Mouse (Mus musculus) stomach, embryonic 16.5 days (tissue): ENCODE results near the gene Snapc4. TPM values are rescaled to one million over a fixed set of nuclear protein-coding genes. Genes with fewer than 3 reads are reported as not detected.

Experiments
- ATAC-seq: fragments of 200-750 bp; cut with Nextera tagmentation; 2 replicates; pipeline ENCODE4 v1.8.0; 2017; ENCODE audit warnings: moderate number of reproducible peaks, moderate TSS enrichment; ENCODE audit not compliant: insufficient read depth, low FRiP score
- H3K27ac ChIP-seq: fragments of 300-500 bp; sonication (generic); 2 replicates; pipeline ENCODE4 v1.5.1; 2014; ENCODE audit warnings: low read length
- H3K27me3 ChIP-seq: fragments of 300-500 bp; sonication (generic); 2 replicates; pipeline ENCODE4 v1.6.1; 2014; ENCODE audit warnings: low read length, control low read depth, mixed read lengths; ENCODE audit not compliant: control insufficient read depth, insufficient read depth
- H3K36me3 ChIP-seq: fragments of 300-500 bp; sonication (generic); 2 replicates; pipeline ENCODE4 v1.6.1; 2014; ENCODE audit warnings: low read length; ENCODE audit not compliant: control insufficient read depth, insufficient read depth
- H3K4me1 ChIP-seq: fragments of 300-500 bp; sonication (generic); 2 replicates; pipeline ENCODE4 v1.6.1; 2014; ENCODE audit warnings: low read length, control low read depth, mixed read lengths; ENCODE audit not compliant: control insufficient read depth, insufficient read depth
- H3K4me2 ChIP-seq: fragments of 300-500 bp; sonication (generic); 2 replicates; pipeline ENCODE4 v1.6.1; 2014; ENCODE audit warnings: low read depth, low read length, mixed read lengths
- H3K4me3 ChIP-seq: fragments of 300-500 bp; sonication (generic); replicated peaks from 2 replicates; pipeline ENCODE4 v1.5.1; 2014; ENCODE audit warnings: mild to moderate bottlenecking, low read length
- H3K9ac ChIP-seq: fragments of 300-500 bp; sonication (generic); 2 replicates; pipeline ENCODE4 v1.6.1; 2014; ENCODE audit warnings: low read length
- H3K9me3 ChIP-seq: fragments of 300-500 bp; sonication (generic); replicated peaks from 2 replicates; pipeline ENCODE4 v1.6.1; 2016; ENCODE audit warnings: low read length, control low read depth; ENCODE audit not compliant: control insufficient read depth
- WGBS: fragments of 180-500 bp; shearing (Covaris S2); extraction: QIAGEN DNeasy Blood & Tissue Kit; methylation state at CpG from one replicate; pipeline ENCODE4 v1.1.7; 2014; 5-methylcytosine and 5-hydroxymethylcytosine counted together
- polyA plus RNA-seq: library from polyadenylated mRNA; unstranded; fragments of >200 nt; fragmentation: Nextera tagmentation; extraction: Ambion mirVana; gene quantifications from 2 replicates; pipeline ENCODE4 v1.2.1, GENCODE M21; 2015

Snapc4 gene
- polyA plus RNA-seq, 1 experiment from 2014 or later: 26.1 TPM

DNA sequence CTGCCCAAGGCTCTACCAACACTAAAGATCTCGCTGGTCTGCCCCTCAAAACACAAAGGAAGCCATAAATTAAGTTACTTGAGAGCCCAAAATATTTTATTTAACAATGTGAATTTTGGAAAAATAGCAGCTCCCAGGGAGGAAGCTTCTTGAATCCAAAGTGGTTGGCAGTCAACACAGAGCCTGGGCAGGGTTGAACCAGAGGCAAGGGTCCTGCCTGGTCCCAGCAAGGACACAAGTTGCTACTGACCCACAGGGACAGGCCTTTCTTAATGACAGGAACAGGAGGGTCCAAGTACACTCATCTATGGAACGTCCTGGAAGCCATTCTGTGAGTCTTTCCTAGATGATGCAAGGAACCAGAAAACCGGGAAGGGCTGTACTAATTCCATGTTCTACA is 28.9 kb upstream of the Snapc4 start:
- no peaks in the 10 kb centered on the region for H3K27me3 ChIP-seq
- H3K9me3 ChIP-seq: no peaks in the 10 kb centered on the region
- no peaks in the 10 kb centered on the region for H3K36me3 ChIP-seq
- WGBS: 54% methylated on average over 3 of the region's 3 CpGs
- peak overlapping the region; percentile 92 for H3K4me3 ChIP-seq
- H3K4me2 ChIP-seq: peak overlapping the region; percentile 29; the same call in 1 of the 2 replicates
- no peak overlapping the region for H3K27ac ChIP-seq
- peaks cover 21% of the 10 kb centered on the region for H3K4me1 ChIP-seq
- H3K9ac ChIP-seq: no peak overlapping the region
- ATAC-seq: no peak

DNA sequence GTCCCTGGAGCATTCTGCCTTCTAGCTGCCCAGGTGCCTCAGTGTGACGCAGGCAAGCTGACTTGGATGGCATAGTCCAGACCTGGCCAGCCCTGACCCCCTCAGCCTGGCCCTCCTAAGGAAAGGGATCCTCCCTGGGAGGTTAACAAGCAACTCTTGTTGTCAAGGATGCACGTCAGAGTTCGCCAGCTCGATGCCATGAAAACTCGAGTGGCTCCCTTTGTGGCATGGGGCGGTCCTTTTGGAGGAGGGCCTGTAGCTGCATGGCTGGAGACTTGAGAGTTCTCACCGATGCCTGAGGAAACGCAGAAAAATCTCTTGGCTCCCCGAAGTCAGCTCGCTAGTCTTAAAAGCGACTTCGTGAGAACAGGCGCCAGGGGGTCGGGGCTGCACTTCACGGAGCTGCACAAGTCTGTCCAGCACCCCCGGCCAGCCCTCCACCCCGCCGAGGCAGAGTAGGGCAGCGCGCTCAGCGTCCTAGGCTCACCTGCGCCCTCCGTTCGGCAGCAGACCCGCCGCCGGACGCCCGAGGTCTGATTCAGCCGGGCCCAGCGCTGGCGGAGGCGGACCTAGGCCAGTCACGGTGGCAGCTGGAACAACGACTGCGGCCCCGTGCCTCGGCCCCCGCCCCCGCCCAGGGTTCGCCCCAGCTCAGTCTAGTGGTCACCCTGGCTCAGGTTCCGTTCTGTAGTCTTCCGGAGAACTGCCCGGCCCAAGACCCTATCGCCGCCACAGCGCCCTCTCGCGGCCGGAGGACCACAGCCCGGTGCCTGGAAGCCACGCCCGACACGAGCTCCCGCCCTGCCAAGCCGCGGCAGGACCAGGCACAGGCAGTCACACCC is 28.3 kb upstream of the Snapc4 start, which contains the start of gene Inpp5e:
TSS of gene Inpp5e (minus strand) at position 689 of the 842 bp plus-strand sequence.
- Histone ChIP-seq H3K27me3 (no peaks in the 10 kb centered on the region), H3K4me2 (peak within 1 kb of the TSS; percentile 94), H3K9me3 (no peaks in the 10 kb centered on the region), H3K27ac (peak within 1 kb of the TSS; percentile 64), H3K4me1 (peaks cover 21% of the 10 kb centered on the region), H3K4me3 (peak within 1 kb of the TSS; percentile 92), H3K36me3 (no peaks in the 10 kb centered on the region), H3K9ac (peak within 1 kb of the TSS; percentile 94)
- WGBS: under 1% methylated on average over 57 of the region's 57 CpGs
- peak; percentile 97 for ATAC-seq

DNA sequence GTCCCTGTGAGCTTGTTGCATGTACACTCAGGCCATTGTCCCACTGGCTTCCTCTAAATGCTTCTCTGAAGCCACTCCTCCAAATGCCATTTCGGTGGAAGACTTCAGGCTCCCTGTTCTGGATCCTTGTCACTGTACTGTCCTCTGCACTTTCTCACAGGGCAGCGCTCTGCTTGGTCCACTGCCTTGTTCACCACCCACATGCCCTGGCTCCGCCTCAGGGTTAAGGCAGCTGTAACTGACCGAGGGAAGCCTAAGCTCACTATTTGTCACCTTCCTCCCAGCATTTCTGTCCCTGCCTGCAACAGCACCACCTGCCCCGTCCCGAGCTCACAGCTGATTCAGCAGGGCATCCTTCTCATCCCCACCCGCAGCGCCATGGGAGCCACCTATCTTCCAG is 22.9 kb upstream of the Snapc4 start:
- Histone ChIP-seq H3K9me3 (no peaks in the 10 kb centered on the region), H3K36me3 (peaks cover 6% of the 10 kb centered on the region; the same call in 1 of the 2 replicates), H3K4me2 (no peak overlapping the region), H3K9ac (no peak overlapping the region), H3K27me3 (no peaks in the 10 kb centered on the region), H3K4me3 (no peak overlapping the region), H3K4me1 (peaks cover 17% of the 10 kb centered on the region), H3K27ac (no peak overlapping the region)
- WGBS: 66% methylated on average over 8 of the region's 8 CpGs
- ATAC-seq: no peak

DNA sequence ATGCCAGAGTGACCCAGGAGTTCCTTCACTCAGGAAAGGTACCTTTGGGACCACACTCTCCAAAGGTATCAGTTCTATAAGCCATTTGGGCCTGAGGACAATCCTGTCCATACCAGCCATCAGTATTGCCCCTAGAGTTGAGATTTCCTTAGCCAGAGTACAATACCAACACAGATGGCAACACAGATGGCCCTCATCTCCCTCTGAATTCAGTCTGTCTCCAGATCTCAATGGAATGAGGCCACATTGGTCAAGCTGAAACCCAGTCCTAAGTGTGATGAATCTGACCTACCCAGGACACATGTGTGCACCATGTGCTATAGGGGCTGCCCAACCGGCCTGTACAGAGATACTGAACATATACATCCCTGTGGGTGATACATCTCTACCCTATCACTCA is 21.8 kb upstream of the Snapc4 start:
- peaks cover 6% of the 10 kb centered on the region; the same call in 1 of the 2 replicates for H3K4me1 ChIP-seq
- H3K4me2 ChIP-seq: no peak overlapping the region
- ATAC-seq: no peak
- peaks cover 6% of the 10 kb centered on the region; the same call in 1 of the 2 replicates for H3K36me3 ChIP-seq
- H3K9me3 ChIP-seq: no peaks in the 10 kb centered on the region
- H3K4me3 ChIP-seq: no peak overlapping the region
- H3K27ac ChIP-seq: no peak overlapping the region
- 74% methylated on average over 1 of the region's 1 CpGs for WGBS
- no peak overlapping the region for H3K9ac ChIP-seq
- H3K27me3 ChIP-seq: no peaks in the 10 kb centered on the region

DNA sequence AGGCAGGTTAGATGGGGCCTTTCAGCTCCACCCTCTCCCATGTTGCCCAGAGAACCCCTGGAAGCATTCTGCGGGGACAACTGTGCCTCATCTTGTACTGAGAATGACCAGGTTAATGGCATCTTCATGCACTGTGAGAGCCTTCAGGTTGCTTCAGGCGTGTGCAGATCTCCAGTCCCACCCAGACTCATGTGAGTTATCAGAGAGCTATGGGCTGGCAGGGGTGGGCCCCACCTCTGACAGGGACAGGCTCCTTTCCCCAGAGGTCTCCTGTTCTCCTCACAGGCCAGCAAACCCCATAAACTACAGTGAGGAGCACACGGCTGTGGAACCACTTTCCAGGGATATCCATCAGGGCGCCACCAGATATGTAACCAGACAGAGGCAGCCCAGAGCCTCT is 20.6 kb upstream of the Snapc4 start:
- H3K27ac ChIP-seq: no peak overlapping the region
- no peak overlapping the region for H3K4me3 ChIP-seq
- no peak overlapping the region for H3K4me2 ChIP-seq
- H3K9ac ChIP-seq: no peak overlapping the region
- no peak for ATAC-seq
- WGBS: 87% methylated on average over 4 of the region's 4 CpGs
- H3K9me3 ChIP-seq: no peaks in the 10 kb centered on the region
- no peaks in the 10 kb centered on the region for H3K4me1 ChIP-seq
- H3K27me3 ChIP-seq: no peaks in the 10 kb centered on the region
- peaks cover 13% of the 10 kb centered on the region; the same call in 1 of the 2 replicates for H3K36me3 ChIP-seq

DNA sequence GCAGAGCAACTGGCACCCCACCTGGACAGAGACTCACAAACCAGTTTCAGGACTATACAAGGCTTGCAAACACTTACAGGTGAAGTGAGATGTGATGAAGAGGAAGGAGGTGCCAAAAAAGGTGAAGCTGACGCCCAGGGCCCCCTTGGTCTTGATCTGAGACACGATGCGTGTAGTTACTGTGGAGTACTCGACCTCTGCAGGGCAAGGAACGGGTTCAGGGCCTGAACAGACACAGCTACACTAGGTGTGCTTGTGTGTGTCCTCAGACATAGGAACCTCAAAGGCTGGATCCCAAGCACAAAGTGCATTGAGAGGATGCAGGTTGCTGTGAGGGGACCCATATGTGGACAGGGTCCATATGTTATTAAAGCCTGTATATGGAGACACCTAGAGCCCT is 19.8 kb upstream of the Snapc4 start:
- Histone ChIP-seq H3K36me3 (peaks cover 20% of the 10 kb centered on the region; the same call in 1 of the 2 replicates), H3K27ac (no peak overlapping the region), H3K4me1 (no peaks in the 10 kb centered on the region), H3K4me2 (no peak overlapping the region), H3K9ac (no peak overlapping the region), H3K9me3 (no peaks in the 10 kb centered on the region), H3K4me3 (no peak overlapping the region), H3K27me3 (no peaks in the 10 kb centered on the region)
- 92% methylated on average over 5 of the region's 5 CpGs for WGBS
- ATAC-seq: no peak

DNA sequence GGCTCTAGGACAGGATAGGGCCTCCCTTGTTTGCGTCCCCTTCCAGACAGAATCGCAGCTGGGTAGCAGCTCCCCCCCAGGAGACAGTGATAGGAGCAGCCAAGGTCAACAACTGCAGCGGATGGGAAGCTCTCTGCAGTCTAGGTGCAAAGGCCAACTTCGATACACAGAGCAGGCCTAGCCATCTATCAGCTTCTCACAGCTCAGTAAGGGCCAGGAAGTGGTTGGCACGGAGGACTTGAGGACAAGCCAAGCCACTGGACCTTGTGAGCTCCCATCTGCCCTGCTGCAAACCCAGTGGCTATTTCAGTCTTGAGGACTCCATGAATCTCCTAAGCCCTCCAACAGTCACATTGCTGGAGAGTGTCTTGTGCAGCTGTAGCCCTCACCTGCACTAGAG is 19.2 kb upstream of the Snapc4 start:
- Histone ChIP-seq H3K4me3 (no peak overlapping the region), H3K9me3 (no peaks in the 10 kb centered on the region), H3K27ac (no peak overlapping the region), H3K4me2 (no peak overlapping the region), H3K36me3 (peaks cover 27% of the 10 kb centered on the region), H3K27me3 (no peaks in the 10 kb centered on the region), H3K9ac (no peak overlapping the region), H3K4me1 (no peaks in the 10 kb centered on the region)
- no peak for ATAC-seq
- 80% methylated on average over 5 of the region's 5 CpGs for WGBS

DNA sequence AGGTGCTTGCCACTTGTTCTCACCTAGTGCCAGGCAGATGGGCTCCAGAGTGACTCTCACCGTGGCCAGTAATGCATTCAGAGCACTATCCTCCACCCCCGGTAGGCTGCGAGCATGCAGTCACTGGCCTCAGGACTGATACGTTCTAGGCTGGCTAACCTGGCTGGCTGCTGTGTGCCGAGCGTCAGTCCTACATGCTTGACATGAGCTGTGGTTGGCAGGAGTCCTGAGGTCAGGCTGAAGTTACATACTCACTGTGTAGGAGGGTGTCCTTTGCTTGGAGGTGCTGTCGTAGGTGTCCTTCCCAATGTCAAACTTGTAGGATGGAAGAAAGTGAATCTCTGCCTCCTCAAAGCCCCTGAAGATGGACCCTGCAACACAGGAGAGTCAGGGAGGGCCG is 18.5 kb upstream of the Snapc4 start:
- H3K4me1 ChIP-seq: no peaks in the 10 kb centered on the region
- no peak overlapping the region for H3K4me2 ChIP-seq
- 90% methylated on average over 8 of the region's 8 CpGs for WGBS
- H3K9me3 ChIP-seq: no peaks in the 10 kb centered on the region
- peaks cover 30% of the 10 kb centered on the region for H3K36me3 ChIP-seq
- H3K9ac ChIP-seq: no peak overlapping the region
- no peak for ATAC-seq
- H3K27ac ChIP-seq: no peak overlapping the region
- H3K4me3 ChIP-seq: no peak overlapping the region
- no peaks in the 10 kb centered on the region for H3K27me3 ChIP-seq

DNA sequence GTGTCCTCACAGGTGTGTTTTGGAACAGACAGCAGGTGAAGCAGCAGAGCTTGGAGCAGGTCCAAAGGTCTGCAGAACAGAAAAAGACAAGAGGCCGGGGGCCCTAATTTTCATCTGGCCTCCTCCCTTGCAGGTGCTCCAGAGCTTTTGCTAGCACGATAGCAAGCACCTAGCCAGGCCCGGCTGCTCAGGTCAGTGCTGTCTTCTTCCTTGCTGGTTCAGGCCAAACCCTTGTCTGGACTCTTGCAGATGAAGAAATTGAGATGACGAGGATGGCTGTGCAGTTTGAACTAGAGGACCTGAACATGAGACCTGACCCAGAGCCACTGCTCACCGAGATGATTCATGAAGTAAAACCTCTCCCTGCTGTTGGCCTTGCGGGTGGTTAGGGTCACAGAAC is 11.2 kb upstream of the Snapc4 start:
- 90% methylated on average over 6 of the region's 6 CpGs for WGBS
- Histone ChIP-seq H3K4me2 (no peak overlapping the region), H3K36me3 (peaks cover 41% of the 10 kb centered on the region)

More for the DNA sequence above, 11.2 kb upstream of the Snapc4 start:
- H3K27me3 ChIP-seq: no peaks in the 10 kb centered on the region
- H3K4me3 ChIP-seq: no peak overlapping the region
- H3K27ac ChIP-seq: no peak overlapping the region
- H3K4me1 ChIP-seq: peaks cover 14% of the 10 kb centered on the region
- no peak overlapping the region for H3K9ac ChIP-seq
- ATAC-seq: no peak
- H3K9me3 ChIP-seq: no peaks in the 10 kb centered on the region
